Mouse (Mus musculus) cerebellum, adult 9-11 months (tissue): ENCODE measurements around the gene Atp2c1.

ENCODE experiments used
- DNase-seq: peaks from one replicate; pipeline ENCODE4 v3.0.0; 2022

The Atp2c1 gene

GRCm38 (mm10) chr9:105484338-105485084 lies 42.6 kb downstream of the Atp2c1 start:
- no peak for DNase-seq

GRCm38 (mm10) chr9:105483880-105484279 lies 43.2 kb downstream of the Atp2c1 start:
- no peak for DNase-seq

- DNase-seq, result no peak
Observed at GRCm38 (mm10) chr9:105482715-105483510, 44.2 kb downstream of the Atp2c1 start.

GRCm38 (mm10) chr9:105482070-105482469 lies 45.0 kb downstream of the Atp2c1 start:
- peak; percentile 58 for DNase-seq

- DNase-seq, result peak; percentile 48
Observed at GRCm38 (mm10) chr9:105476134-105476533, 51.0 kb downstream of the Atp2c1 start.

GRCm38 (mm10) chr9:105474910-105475309 lies 52.2 kb downstream of the Atp2c1 start:
- DNase-seq, result no peak

GRCm38 (mm10) chr9:105467787-105468186 lies 59.3 kb downstream of the Atp2c1 start:
- DNase-seq, result no peak

- no peak for DNase-seq
Observed at GRCm38 (mm10) chr9:105461496-105461895, 65.6 kb downstream of the Atp2c1 start.

GRCm38 (mm10) chr9:105459032-105459431 lies 68.1 kb downstream of the Atp2c1 start:
- DNase-seq, result no peak

- no peak for DNase-seq
Observed at GRCm38 (mm10) chr9:105408549-105408948, 118.6 kb downstream of the Atp2c1 start.

GRCm38 (mm10) chr9:105395218-105395627 lies 131.9 kb downstream of the Atp2c1 start, which contains the start of the genes Aste1 and Nek11:
TSS of gene Aste1 (plus strand) at chr9:105395392.
TSS of gene Nek11 (minus strand) at chr9:105395524.
- DNase-seq, result peak; percentile 86

GRCm38 (mm10) chr9:105394720-105395119 lies 132.4 kb downstream of the Atp2c1 start:
- no peak for DNase-seq

GRCm38 (mm10) chr9:105390616-105391015 lies 136.5 kb downstream of the Atp2c1 start:
- DNase-seq, result no peak

- peak; percentile 21 for DNase-seq
Observed at GRCm38 (mm10) chr9:105389289-105389688, 137.8 kb downstream of the Atp2c1 start.

- no peak for DNase-seq
Observed at GRCm38 (mm10) chr9:105387403-105387802, 139.7 kb downstream of the Atp2c1 start.

GRCm38 (mm10) chr9:105379533-105380145 lies 147.5 kb downstream of the Atp2c1 start:
- DNase-seq, result no peak

GRCm38 (mm10) chr9:105377622-105378021 lies 149.5 kb downstream of the Atp2c1 start:
- no peak for DNase-seq

- DNase-seq, result no peak
Observed at GRCm38 (mm10) chr9:105376954-105377530, 150.1 kb downstream of the Atp2c1 start.

GRCm38 (mm10) chr9:105376411-105376810 lies 150.7 kb downstream of the Atp2c1 start:
- no peak for DNase-seq

GRCm38 (mm10) chr9:105374361-105374760 lies 152.8 kb downstream of the Atp2c1 start:
- DNase-seq, result no peak

GRCm38 (mm10) chr9:105368605-105369004 lies 158.5 kb downstream of the Atp2c1 start:
- DNase-seq, result no peak

- DNase-seq, result no peak
Observed at GRCm38 (mm10) chr9:105366199-105366598, 160.9 kb downstream of the Atp2c1 start.
